Mouse (Mus musculus) megakaryocyte, embryonic 14.5 days (primary cell): ENCODE results near the gene 1700013G24Rik. TPM values are rescaled to one million over a fixed set of nuclear protein-coding genes. Genes with fewer than 3 reads are reported as not detected.

ENCODE experiments used
- H3K27me3 ChIP-seq: replicated peaks from 2 replicates; pipeline ENCODE3; 2012; ENCODE audit warnings: inconsistent platforms
- H3K36me3 ChIP-seq: replicated peaks from 2 replicates; pipeline ENCODE3; 2012; ENCODE audit warnings: low read length, inconsistent platforms, mixed read lengths
- H3K4me1 ChIP-seq: 2 replicates; pipeline ENCODE4 v1.6.1; 2012; ENCODE audit warnings: inconsistent platforms
- H3K4me3 ChIP-seq: replicated peaks from 2 replicates; pipeline ENCODE3; 2012; ENCODE audit warnings: moderate library complexity, mild to moderate bottlenecking, inconsistent platforms
- H3K9me3 ChIP-seq: 2 replicates; pipeline ENCODE4 v1.6.1; 2012; ENCODE audit warnings: inconsistent platforms
- FLI1 ChIP-seq: IDR thresholded peaks from 2 replicates; pipeline ENCODE4 v1.6.1; 2012; ENCODE audit warnings: low read length, inconsistent platforms, mixed read lengths
- GATA1 ChIP-seq: IDR thresholded peaks from 3 replicates; pipeline ENCODE4 v1.6.1; 2012; ENCODE audit warnings: mixed read lengths, low read length, inconsistent platforms, borderline replicate concordance
- polyA plus RNA-seq: library from polyadenylated mRNA; stranded (reverse); fragments of >175 nt; gene quantifications from 2 replicates; pipeline ENCODE4 v1.2.3, GENCODE M21; 2012; ENCODE audit warnings: low replicate concordance; ENCODE audit not compliant: insufficient read depth

The 1700013G24Rik gene
- polyA plus RNA-seq, 1 experiment = not detected

DNA sequence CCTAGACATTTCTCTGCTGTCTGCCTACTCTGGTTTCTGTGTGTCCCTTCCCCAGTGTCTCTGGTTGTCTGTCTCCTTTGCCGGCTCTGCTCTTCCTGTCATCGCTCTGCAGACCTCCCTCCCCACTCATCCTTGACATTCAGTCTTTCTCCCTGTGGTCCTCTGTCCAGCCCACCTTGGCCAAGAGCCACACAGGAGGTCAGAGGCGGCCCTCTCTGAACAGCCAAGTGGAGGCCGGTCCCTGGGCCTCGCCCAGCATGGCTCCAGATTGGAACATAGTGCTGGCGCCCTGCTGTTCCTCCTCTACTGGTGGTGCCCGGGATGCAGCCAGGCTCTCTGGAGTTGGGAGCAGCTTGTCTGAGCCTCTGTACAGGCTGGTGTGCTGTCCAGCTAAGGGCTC, 49.7 kb downstream of the 1700013G24Rik start:
- Histone ChIP-seq H3K4me1 (0 out of 2 replicates have a peak, but pooled peaks cover 4% of the 10 kb centered on the region), H3K27me3 (peaks cover 63% of the 10 kb centered on the region), H3K9me3 (no peaks in the 10 kb centered on the region), H3K4me3 (no peak overlapping the region), H3K36me3 (no peaks in the 10 kb centered on the region)
- no peak for TF ChIP-seq GATA1
- no peak for TF ChIP-seq FLI1

GRCm38 (mm10) chr4:137503509-137503971, 50.5 kb downstream of the 1700013G24Rik start:
- Histone ChIP-seq H3K9me3 (no peaks in the 10 kb centered on the region), H3K36me3 (no peaks in the 10 kb centered on the region), H3K27me3 (peaks cover 62% of the 10 kb centered on the region), H3K4me3 (no peak overlapping the region), H3K4me1 (0 out of 2 replicates have a peak, but pooled peaks cover under 1% of the 10 kb centered on the region)
- TF ChIP-seq GATA1 (no peak), FLI1 (no peak)

Other genes starting within 250 kb of the 1700013G24Rik start
- not detected in 2 replicates for gene Wnt4, start 175.8 kb upstream of the 1700013G24Rik start, polyA plus RNA-seq
- gene Cdc42, start 95.6 kb upstream of the 1700013G24Rik start, polyA plus RNA-seq = 4.3 and 28.1 TPM in 2 replicates
- not detected in 2 replicates for gene Cela3a, start 43.5 kb upstream of the 1700013G24Rik start, polyA plus RNA-seq
- 0.47 TPM in 1 of 2 replicates, not detected in the other for gene Cela3b, start 22.7 kb upstream of the 1700013G24Rik start, polyA plus RNA-seq
- gene Hspg2, start 15.5 kb downstream of the 1700013G24Rik start, polyA plus RNA-seq = 0.15 TPM in 1 of 2 replicates, not detected in the other
- gene Ldlrad2, start 121.3 kb downstream of the 1700013G24Rik start, polyA plus RNA-seq = not detected in 2 replicates
- 21.7 and 46.2 TPM in 2 replicates for gene Usp48, start 140.5 kb downstream of the 1700013G24Rik start, polyA plus RNA-seq
- gene Rap1gap, start 211.4 kb downstream of the 1700013G24Rik start, polyA plus RNA-seq = 3.9 and 26.0 TPM in 2 replicates